Mouse (Mus musculus) monocyte, adult 5-6 weeks (primary cell): Measurements from ENCODE around the gene Slc39a11. TPM values are rescaled to one million over a fixed set of nuclear protein-coding genes. Genes with fewer than 3 reads are reported as not detected.

ENCODE experiments used
- ATAC-seq: fragments of 153-309, 156-312 bp; replicated peaks from 2 replicates; pipeline ENCODE4 v1.8.0; 2017; ENCODE audit warnings: mild to moderate bottlenecking; ENCODE audit not compliant: low TSS enrichment, insufficient number of reproducible peaks, severe bottlenecking, poor library complexity, low FRiP score
- total RNA-seq: library from RNA; stranded (forward); fragments of 200-1000, 200-491, 200-594 nt; gene quantifications from 3 replicates; pipeline ENCODE4 v1.2.3, GENCODE M21; 2017

Gene Slc39a11
- total RNA-seq, result 7.1 to 9.8 TPM (median 8.9 TPM) in 3 replicates

GRCm38 (mm10) chr11:113649353-113650210, at the start of gene Slc39a11:
Gene Slc39a11 (minus strand): TSS chr11:113650079.
- no peak; the same call in 1 of the 2 replicates for ATAC-seq

- no peak for ATAC-seq
Measured at GRCm38 (mm10) chr11:113699643-113700042, 49.8 kb upstream of the Slc39a11 start.

DNA sequence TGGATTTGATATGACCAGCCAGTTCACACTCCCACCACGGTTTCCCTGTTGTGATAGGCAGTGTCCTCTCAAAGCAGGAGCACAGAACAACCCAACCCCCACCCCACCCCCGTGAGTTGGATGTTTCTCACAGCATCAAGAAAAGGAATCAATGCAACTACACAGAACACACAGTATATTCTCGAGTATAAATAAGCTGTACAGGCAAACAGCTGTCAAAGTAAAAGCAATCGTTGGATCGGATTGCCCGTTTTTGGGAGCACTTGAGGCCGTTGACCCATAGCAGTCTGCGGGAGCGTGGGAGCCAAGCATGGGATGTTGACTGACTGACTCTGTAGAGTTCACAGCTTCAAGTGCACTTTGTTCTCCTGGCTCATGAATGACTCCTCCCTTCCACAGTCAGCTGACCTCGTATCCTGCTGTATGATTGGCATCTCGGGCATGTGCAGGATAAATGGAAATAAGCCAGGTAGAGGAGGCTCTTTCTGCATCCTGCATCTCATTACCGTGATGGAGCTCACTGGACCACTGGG, 48.2 kb upstream of the Slc39a11 start:
- ATAC-seq, result no peak

DNA sequence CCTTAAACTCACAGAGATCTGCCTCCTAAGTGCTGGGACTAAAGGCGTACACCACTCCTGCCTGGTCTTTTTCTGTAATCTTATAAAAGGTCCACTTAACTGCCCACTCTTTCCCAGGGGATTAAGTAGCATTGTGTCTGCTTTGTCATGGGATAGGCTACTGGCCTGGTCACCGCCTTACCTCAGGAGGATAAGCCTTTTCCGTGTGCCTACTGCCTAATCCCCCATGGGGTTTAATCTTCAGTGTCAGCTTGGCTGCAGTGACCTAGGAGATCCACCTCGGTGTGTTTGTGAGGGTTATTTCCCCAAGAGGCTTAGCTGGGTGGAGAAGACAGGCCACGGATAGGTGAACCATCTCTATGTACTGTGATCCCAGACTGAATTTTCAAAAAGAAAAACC, 47.7 kb upstream of the Slc39a11 start:
- ATAC-seq, result no peak

DNA sequence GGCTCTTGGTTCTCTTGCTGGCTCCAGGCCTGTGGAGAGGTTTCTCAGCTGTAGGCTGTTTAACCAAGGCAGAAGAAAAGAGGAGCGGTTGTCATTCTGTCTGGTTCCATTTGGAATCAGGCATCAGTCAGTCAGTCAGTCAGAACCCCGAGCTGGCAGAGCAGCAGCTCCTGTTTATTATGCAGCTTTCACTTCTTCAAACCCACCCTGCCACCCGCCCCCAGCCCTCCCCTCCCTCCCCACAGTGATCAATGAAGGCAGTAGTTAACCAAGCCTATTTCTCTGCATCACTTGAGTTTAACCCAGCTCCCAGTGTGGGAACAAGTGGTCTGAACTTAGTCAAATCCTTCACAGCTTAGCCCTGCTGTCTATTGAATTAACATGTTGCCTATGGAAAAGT, 42.0 kb upstream of the Slc39a11 start:
- no peak for ATAC-seq

DNA sequence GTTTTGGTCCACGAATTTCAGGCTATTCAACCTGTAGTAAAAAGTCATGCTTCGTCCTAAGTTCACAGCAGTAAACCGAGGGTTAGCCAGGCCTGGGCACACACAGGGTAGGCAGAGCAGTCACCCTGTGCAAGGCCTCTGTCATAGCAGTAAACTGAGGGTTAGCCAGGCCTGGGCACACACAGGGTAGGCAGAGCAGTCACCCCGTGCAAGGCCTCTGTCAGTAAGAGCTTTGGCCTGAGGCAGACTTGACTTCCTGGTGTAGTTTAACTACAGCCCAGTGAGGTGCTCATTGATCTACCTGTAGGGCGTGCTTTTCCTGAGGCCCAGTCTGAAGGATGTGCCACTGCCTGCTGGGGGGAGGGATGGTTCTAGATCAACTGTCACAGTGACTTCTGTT, 41.4 kb upstream of the Slc39a11 start:
- no peak for ATAC-seq

DNA sequence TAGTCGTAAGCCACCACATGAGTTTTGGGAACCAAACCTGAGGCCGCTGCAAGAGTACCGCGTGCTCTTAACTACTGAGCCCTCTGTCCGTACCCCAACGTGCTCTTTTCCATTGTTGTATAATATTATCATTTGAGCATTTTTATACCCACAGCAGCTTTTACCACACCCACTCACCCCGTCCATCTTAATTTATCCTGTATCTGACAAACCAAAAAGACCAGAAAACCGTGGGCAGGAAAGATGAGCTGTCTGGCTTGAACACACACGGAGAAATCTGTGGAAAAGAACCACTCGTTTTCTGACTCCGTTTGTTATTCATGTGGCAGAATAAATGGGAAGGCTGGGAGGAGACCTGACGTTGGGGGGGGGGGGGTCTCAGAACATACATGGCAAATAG, 40.6 kb upstream of the Slc39a11 start:
- no peak for ATAC-seq

DNA sequence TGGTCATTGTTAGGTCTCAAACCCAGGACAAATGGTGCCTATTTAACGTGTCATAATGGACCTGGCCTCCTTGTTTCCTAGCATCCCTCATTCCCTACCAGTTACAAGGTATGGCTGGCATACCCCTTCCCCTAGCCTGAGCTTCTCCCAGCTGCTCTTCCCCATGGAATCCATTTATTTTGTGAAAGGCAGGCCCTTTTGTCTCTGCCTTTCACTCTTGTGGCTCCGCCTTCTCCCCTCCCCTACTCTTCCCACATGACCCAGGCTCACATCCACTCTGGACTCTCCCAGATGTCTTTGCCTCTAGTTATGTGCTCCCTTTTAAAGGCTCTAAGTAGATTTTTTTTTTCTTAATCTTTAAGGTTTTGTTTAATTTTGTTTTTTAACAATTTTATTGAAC, 37.2 kb upstream of the Slc39a11 start:
- no peak for ATAC-seq

DNA sequence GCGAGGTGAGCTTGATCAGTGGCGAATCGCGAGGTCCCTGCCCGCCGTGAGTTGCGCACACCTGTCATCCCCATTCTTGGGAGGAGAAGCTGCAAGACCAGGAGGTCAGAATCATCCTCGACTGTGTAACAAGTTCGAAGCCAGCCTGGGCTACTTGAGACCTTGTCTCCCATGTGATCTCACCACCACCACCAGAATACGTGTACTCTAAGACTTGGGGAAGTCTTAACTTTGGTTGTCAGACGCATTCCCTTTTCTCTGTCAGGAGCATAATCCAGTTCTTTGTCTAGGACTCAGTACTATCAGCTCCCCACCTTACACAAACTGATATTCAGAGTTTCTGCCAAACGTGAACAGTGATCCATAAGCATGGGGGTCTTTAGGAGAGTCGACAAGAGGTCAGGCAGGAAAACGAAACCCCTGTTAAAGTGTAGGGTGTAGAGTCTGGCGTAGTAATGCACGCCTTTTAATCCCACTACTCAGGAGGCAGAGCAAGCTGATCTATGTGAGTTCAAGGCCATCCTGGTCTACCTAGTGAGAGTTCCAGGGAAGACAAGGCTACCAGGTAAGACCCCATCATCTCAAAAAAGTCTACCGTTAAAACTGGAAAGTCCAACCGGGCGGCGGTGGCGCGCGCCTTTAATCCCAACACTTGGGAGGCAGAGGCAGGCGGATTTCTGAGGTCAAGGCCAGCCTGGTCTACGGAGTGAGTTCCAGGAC, 35.0 kb upstream of the Slc39a11 start:
- no peak for ATAC-seq

DNA sequence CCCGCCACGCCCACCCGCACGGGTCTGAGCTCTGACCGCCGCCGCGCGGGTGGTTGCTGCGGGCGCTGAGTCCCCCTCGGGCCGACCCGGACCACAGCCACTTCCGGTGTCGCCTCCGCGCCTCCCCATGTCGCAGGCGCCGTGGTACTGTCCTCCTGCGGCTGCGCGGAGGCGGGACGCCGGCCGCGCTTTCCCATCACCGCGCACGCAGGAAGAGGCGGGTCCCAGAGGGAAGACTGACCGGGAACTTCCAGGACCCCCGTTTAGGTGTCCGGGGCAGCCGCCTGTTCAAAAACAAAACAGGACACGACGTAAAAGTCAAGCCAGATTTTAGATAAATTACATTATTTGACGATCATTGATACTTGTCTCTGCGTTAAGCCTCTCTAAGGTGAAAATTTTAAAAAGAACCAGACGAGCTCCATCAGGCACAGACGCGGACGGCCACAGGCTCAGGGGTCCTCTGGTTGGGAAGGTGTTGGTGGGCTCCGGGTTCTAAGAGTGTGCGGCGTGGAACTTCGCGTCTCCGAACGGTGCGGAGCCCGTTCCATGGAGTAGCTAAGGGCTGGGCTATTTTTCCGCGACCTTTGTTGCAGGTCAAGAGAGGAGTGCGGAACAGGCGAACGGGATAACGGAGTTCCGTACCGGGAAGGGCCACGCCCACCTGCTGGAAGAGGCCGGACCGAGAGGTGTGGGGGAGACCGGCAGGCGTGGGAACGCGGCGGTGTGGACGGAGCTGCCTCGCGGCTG, 34.3 kb upstream of the Slc39a11 start, which contains the start of the genes Fam104a and D11Wsu47e:
Fam104a (minus strand) TSS at position 199 of the 750 bp plus-strand sequence.
D11Wsu47e (plus strand) TSS at position 456 of the 750 bp plus-strand sequence.
- ATAC-seq, result peak; percentile 83

GRCm38 (mm10) chr11:113683627-113683956, 33.7 kb upstream of the Slc39a11 start:
- 0 out of 2 replicates have a peak, but pooled peaks have one; percentile 9 for ATAC-seq

DNA sequence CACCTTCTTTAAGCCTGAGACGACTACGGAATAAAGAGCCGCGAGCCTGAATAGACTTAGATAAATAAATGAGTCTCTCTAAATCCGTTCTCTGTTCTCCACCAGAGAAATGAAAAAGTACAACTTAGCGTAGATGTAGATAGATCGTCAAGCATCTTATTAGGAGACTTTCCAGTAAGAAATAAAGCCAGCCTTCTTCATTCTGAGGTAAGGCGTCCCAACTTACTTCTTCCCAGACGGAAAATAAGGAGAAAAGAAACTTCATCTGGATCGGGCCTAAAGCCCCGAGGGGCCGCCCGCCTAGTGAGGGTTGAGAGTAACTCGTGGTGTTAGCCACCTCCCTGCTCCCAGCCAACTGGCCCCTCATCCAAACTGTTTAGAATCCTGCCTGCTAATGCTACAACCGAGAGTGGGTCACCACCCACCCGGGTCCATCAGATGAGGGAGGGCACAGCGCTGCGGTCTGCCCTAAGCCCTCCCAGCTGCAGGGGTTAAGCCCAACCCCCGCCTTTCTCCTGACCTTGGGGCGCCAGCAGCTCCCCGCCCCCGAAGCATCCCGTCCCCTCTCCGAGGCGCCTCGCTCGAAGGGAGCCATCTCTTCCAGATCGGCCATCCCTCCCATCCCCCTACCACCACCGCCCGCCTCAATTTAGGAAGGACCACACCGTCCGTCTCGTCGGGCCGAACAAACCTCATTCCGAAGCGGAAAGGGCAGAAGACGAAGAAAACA, 33.2 kb upstream of the Slc39a11 start:
- peak; percentile 28; the same call in 1 of the 2 replicates for ATAC-seq

DNA sequence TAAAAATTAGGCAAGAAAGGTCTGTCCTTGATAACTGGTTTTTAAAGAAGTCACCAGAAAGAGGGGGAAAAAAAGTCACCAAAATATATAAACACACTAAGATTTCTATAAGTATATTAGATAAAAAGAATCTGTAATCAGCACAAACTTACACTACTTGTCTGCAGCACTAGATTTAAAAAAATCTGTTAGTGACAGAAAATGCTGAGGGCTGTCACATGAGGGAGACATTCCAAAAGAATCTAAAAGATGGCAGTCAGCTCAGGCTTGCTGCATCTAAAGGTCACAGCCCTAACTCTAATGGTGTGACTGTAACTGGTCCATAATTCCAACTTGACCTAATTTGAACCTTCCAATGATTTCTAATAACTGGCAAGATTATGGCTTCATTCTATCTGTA, 32.1 kb upstream of the Slc39a11 start:
- no peak for ATAC-seq

- ATAC-seq, result no peak
Measured at GRCm38 (mm10) chr11:113680954-113681353, 31.1 kb upstream of the Slc39a11 start.

GRCm38 (mm10) chr11:113678373-113678772, 28.5 kb upstream of the Slc39a11 start:
- no peak for ATAC-seq

- ATAC-seq, result no peak
Measured at GRCm38 (mm10) chr11:113677378-113677777, 27.5 kb upstream of the Slc39a11 start.

DNA sequence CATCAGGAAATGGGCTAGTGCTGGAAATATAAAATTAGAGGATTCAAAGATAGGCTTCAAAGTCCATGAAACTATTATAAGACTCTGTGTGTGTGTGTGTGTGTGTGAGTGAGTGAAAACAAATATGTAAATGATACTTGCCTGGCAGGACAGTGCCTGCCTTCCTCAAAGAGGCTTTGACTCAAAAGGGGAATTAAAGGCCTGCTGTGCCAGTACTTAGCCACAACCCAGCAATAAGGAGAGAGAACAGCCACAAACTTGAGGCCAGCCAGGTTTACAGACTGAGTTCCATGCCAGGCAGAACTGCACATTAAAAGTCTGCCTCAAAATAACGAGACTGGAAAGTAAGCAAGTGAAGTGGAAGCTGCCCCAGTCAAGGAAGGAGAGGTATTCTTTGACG, 27.0 kb upstream of the Slc39a11 start:
- no peak for ATAC-seq

GRCm38 (mm10) chr11:113674595-113674994, 24.7 kb upstream of the Slc39a11 start:
- ATAC-seq, result no peak
